Mouse (Mus musculus) stomach, embryonic 16.5 days (tissue): Measurements from ENCODE around the gene Arhgap27. TPM values are rescaled to one million over a fixed set of nuclear protein-coding genes. Genes with fewer than 3 reads are reported as not detected.

Source experiments
- ATAC-seq: fragments of 200-750 bp; cut with Nextera tagmentation; 2 replicates; pipeline ENCODE4 v1.8.0; 2017; ENCODE audit warnings: moderate number of reproducible peaks, moderate TSS enrichment; ENCODE audit not compliant: insufficient read depth, low FRiP score
- H3K27ac ChIP-seq: fragments of 300-500 bp; sonication (generic); 2 replicates; pipeline ENCODE4 v1.5.1; 2014; ENCODE audit warnings: low read length
- H3K27me3 ChIP-seq: fragments of 300-500 bp; sonication (generic); 2 replicates; pipeline ENCODE4 v1.6.1; 2014; ENCODE audit warnings: low read length, control low read depth, mixed read lengths; ENCODE audit not compliant: control insufficient read depth, insufficient read depth
- H3K36me3 ChIP-seq: fragments of 300-500 bp; sonication (generic); 2 replicates; pipeline ENCODE4 v1.6.1; 2014; ENCODE audit warnings: low read length; ENCODE audit not compliant: control insufficient read depth, insufficient read depth
- H3K4me1 ChIP-seq: fragments of 300-500 bp; sonication (generic); 2 replicates; pipeline ENCODE4 v1.6.1; 2014; ENCODE audit warnings: low read length, control low read depth, mixed read lengths; ENCODE audit not compliant: control insufficient read depth, insufficient read depth
- H3K4me2 ChIP-seq: fragments of 300-500 bp; sonication (generic); 2 replicates; pipeline ENCODE4 v1.6.1; 2014; ENCODE audit warnings: low read depth, low read length, mixed read lengths
- H3K4me3 ChIP-seq: fragments of 300-500 bp; sonication (generic); replicated peaks from 2 replicates; pipeline ENCODE4 v1.5.1; 2014; ENCODE audit warnings: mild to moderate bottlenecking, low read length
- H3K9ac ChIP-seq: fragments of 300-500 bp; sonication (generic); 2 replicates; pipeline ENCODE4 v1.6.1; 2014; ENCODE audit warnings: low read length
- H3K9me3 ChIP-seq: fragments of 300-500 bp; sonication (generic); replicated peaks from 2 replicates; pipeline ENCODE4 v1.6.1; 2016; ENCODE audit warnings: low read length, control low read depth; ENCODE audit not compliant: control insufficient read depth
- WGBS: fragments of 180-500 bp; shearing (Covaris S2); extraction: QIAGEN DNeasy Blood & Tissue Kit; methylation state at CpG from one replicate; pipeline ENCODE4 v1.1.7; 2014; 5-methylcytosine and 5-hydroxymethylcytosine counted together
- polyA plus RNA-seq: library from polyadenylated mRNA; unstranded; fragments of >200 nt; fragmentation: Nextera tagmentation; extraction: Ambion mirVana; gene quantifications from 2 replicates; pipeline ENCODE4 v1.2.1, GENCODE M21; 2015

The Arhgap27 gene
- polyA plus RNA-seq, 1 experiment from 2014 or later, result 19.1 TPM

- Histone ChIP-seq H3K4me2 (peak overlapping the region; percentile 96), H3K4me3 (peak overlapping the region; percentile 56), H3K4me1 (peaks cover 37% of the 10 kb centered on the region), H3K9ac (peak overlapping the region; percentile 74), H3K27ac (peak overlapping the region; percentile 90), H3K36me3 (no peaks in the 10 kb centered on the region), H3K9me3 (no peaks in the 10 kb centered on the region), H3K27me3 (peaks cover 28% of the 10 kb centered on the region)
- WGBS, result 4% methylated on average over 25 of the region's 25 CpGs
- peak; percentile 56; the same call in 1 of the 2 replicates for ATAC-seq
Measured at GRCm38 (mm10) chr11:103361396-103362053, 2.0 kb downstream of the Arhgap27 start.

- H3K27ac ChIP-seq, result peak overlapping the region; percentile 90
- H3K4me3 ChIP-seq, result peak overlapping the region; percentile 56
- peak overlapping the region; percentile 96 for H3K4me2 ChIP-seq
- peak overlapping the region; percentile 88 for H3K9ac ChIP-seq
- H3K4me1 ChIP-seq, result peaks cover 37% of the 10 kb centered on the region
- H3K36me3 ChIP-seq, result no peaks in the 10 kb centered on the region
- H3K27me3 ChIP-seq, result peaks cover 28% of the 10 kb centered on the region
- no peak for ATAC-seq
- WGBS, result 3% methylated on average over 48 of the region's 48 CpGs
- no peaks in the 10 kb centered on the region for H3K9me3 ChIP-seq
Measured at GRCm38 (mm10) chr11:103360661-103361081, 2.8 kb downstream of the Arhgap27 start.

DNA sequence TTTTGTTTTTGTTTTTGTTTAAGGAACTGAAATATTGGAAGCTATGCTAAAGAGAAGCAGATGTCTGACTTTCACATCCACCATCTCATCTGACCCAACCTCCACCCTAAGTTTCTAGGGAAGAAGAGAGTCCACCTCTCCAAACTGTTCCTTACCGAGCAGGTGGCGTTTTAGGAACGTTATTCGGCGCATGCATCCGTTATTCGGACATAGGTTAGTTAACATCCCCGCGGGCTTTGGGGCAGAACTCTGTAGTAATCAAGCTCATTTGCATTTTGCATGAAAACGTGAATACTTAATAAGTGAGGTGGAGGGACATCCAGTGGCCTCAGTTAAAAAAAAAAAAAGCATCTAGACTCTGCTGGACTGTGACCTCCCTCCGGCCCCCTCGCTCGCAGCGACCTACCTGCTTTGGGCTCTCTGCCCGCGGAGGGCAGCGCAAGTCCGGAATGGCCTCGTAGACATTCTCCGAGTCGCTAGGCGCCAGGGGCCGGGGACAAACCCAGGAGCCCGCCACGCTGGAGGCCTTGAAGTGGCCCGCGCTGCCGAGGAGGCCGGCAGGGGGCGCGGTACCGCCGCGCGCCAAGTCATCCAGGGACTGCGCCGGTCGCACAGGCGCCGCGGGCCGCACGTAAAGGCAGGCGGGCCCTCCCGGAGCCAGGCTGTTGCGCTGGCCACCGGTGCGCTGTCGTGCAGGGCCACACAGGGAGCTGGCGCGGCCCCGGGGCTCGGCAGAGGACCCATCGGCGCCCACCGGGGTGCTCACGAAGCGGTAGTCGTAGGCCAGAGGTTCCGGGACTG, 3.5 kb downstream of the Arhgap27 start:
- Histone ChIP-seq H3K9ac (peak overlapping the region; percentile 88), H3K36me3 (no peaks in the 10 kb centered on the region), H3K27ac (peak overlapping the region; percentile 90), H3K4me2 (peak overlapping the region; percentile 96), H3K27me3 (peaks cover 28% of the 10 kb centered on the region), H3K4me3 (peak overlapping the region; percentile 56), H3K9me3 (no peaks in the 10 kb centered on the region), H3K4me1 (peaks cover 37% of the 10 kb centered on the region)
- ATAC-seq, result peak; percentile 37; the same call in 1 of the 2 replicates
- 2% methylated on average over 60 of the region's 60 CpGs for WGBS

GRCm38 (mm10) chr11:103359122-103359521, 4.4 kb downstream of the Arhgap27 start:
- no peaks in the 10 kb centered on the region for H3K36me3 ChIP-seq
- peak overlapping the region; percentile 47 for H3K4me2 ChIP-seq
- peak overlapping the region; percentile 26 for H3K4me3 ChIP-seq
- peaks cover 36% of the 10 kb centered on the region for H3K4me1 ChIP-seq
- H3K9ac ChIP-seq, result no peak overlapping the region; the same call in 1 of the 2 replicates
- H3K27ac ChIP-seq, result no peak overlapping the region
- WGBS, result 2% methylated on average over 22 of the region's 22 CpGs
- ATAC-seq, result no peak
- H3K9me3 ChIP-seq, result no peaks in the 10 kb centered on the region
- peaks cover 28% of the 10 kb centered on the region for H3K27me3 ChIP-seq

DNA sequence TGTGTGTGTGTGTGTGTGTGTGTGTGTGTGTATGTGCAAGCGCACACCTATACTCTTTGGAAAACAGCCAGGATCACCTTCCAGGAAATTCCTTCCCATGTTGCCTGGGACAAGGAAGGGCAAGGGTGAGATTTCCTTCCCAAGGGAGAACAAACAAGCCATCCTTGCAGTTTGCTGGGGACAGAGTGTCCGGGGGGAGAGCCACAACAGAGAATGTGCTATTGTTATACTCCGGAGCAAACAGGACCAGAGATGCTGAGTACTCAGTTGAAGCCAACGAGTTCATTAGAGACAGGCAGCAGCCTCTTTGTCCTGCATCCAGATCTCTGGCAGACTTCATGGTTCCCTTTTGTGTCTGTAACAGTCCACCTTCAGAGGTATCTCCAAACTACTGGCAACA, 5.2 kb downstream of the Arhgap27 start:
- Histone ChIP-seq H3K4me3 (no peak overlapping the region), H3K9ac (peak overlapping the region; percentile 10; the same call in 1 of the 2 replicates), H3K4me2 (no peak overlapping the region), H3K36me3 (no peaks in the 10 kb centered on the region), H3K9me3 (no peaks in the 10 kb centered on the region), H3K27me3 (peaks cover 24% of the 10 kb centered on the region), H3K27ac (no peak overlapping the region), H3K4me1 (peaks cover 28% of the 10 kb centered on the region)
- WGBS, result 64% methylated on average over 4 of the region's 4 CpGs
- no peak for ATAC-seq

DNA sequence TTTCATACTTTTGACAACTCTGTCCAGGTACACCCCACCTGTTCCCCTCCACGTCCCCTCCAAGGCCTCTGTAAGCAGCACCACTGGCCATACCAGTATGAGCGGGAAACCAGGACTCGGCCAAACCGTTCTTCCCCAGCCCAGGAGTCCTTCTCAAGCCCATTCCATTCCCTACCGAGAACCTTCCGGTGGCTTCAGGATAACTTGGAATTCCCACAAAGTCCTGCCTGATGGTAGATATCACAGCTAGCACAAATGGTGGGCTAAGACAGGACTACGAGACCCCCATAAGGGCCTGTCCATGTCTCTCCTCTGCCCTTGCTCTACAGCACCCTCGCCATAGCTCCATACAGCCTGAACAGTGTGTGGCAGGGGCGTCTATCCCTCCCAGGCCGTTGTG, 5.8 kb downstream of the Arhgap27 start:
- Histone ChIP-seq H3K27ac (peak overlapping the region; percentile 35; the same call in 1 of the 2 replicates), H3K9me3 (peaks cover 2% of the 10 kb centered on the region; the same call in 1 of the 2 replicates), H3K4me3 (no peak overlapping the region), H3K4me1 (peaks cover 28% of the 10 kb centered on the region), H3K36me3 (no peaks in the 10 kb centered on the region), H3K4me2 (no peak overlapping the region), H3K27me3 (peaks cover 22% of the 10 kb centered on the region), H3K9ac (peak overlapping the region; percentile 19; the same call in 1 of the 2 replicates)
- WGBS, result 86% methylated on average over 10 of the region's 10 CpGs
- no peak for ATAC-seq

- peaks cover 25% of the 10 kb centered on the region for H3K4me1 ChIP-seq
- no peak for ATAC-seq
- H3K4me2 ChIP-seq, result peak overlapping the region; percentile 14; the same call in 1 of the 2 replicates
Measured at GRCm38 (mm10) chr11:103356938-103357670, 6.4 kb downstream of the Arhgap27 start.

DNA sequence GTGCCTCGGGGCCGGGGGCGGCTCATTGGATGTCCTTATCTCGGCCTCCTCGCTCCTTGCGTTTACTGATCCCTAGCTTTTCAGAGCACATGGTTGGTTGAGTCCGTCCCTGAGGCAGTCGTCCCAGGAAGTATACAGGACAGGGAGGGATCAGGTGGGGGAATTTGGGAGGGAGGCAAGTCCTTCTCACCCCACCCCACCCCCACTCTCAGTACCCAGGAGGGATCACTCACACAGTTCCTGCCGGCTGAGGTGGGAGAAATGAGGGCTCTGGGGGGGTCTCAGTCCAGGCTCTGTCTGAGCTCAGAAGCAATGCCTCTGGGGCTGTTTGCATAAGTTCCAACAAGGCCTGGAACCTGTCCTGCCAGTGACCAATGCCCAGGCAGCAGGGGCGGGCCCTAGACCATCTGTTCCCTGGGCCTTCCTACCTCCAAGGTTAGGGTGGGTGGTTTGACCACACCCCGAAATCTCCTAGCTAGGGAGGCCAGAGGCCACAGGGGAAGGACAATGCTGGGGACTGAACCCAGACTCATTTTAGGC, 7.4 kb downstream of the Arhgap27 start:
- peak overlapping the region; percentile 81 for H3K27ac ChIP-seq
- H3K9ac ChIP-seq, result peak overlapping the region; percentile 69
- H3K36me3 ChIP-seq, result no peaks in the 10 kb centered on the region
- ATAC-seq, result peak; percentile 64
- 23% methylated on average over 11 of the region's 11 CpGs for WGBS
- peak overlapping the region; percentile 45 for H3K4me2 ChIP-seq
- peaks cover 16% of the 10 kb centered on the region for H3K4me1 ChIP-seq
- H3K27me3 ChIP-seq, result peaks cover 8% of the 10 kb centered on the region; the same call in 1 of the 2 replicates
- H3K4me3 ChIP-seq, result peak overlapping the region; percentile 41
- peaks cover 3% of the 10 kb centered on the region; the same call in 1 of the 2 replicates for H3K9me3 ChIP-seq

More at GRCm38 (mm10) chr11:103356938-103357670, 6.4 kb downstream of the Arhgap27 start:
- WGBS, result 74% methylated on average over 16 of the region's 16 CpGs
- Histone ChIP-seq H3K4me3 (no peak overlapping the region), H3K9me3 (peaks cover 3% of the 10 kb centered on the region; the same call in 1 of the 2 replicates), H3K9ac (peak overlapping the region; percentile 19; the same call in 1 of the 2 replicates), H3K27ac (peak overlapping the region; percentile 81), H3K36me3 (no peaks in the 10 kb centered on the region), H3K27me3 (peaks cover 18% of the 10 kb centered on the region)
